Mouse (Mus musculus): Measurements from ENCODE around the gene Tor4a.

- no peak for TF ChIP-seq CTCF (IDR thresholded peaks at IDR 0.05)
- no peak for TF ChIP-seq EP300 (IDR thresholded peaks at IDR 0.05)
Measured at GRCm38 (mm10) chr2:25217666-25218065, 21.0 kb upstream of the Tor4a start.
